Mouse (Mus musculus): ENCODE data around the gene Shisa9. TPM values are rescaled to one million over a fixed set of nuclear protein-coding genes. Genes with fewer than 3 reads are reported as not detected.
"Not testable (repeated sequence)": the region's sequence is repeated elsewhere in the genome, so short reads cannot be mapped to it uniquely, and the experiment has no call there.

Shisa9 gene
- polyA plus RNA-seq (2012; rRNA removed) (0.14 and 0.21 TPM in 2 replicates), polyA plus RNA-seq (2014; fragmentation: Nextera tagmentation; extraction: Ambion mirVana) (0.27 and 0.30 TPM in 2 replicates)

DNA sequence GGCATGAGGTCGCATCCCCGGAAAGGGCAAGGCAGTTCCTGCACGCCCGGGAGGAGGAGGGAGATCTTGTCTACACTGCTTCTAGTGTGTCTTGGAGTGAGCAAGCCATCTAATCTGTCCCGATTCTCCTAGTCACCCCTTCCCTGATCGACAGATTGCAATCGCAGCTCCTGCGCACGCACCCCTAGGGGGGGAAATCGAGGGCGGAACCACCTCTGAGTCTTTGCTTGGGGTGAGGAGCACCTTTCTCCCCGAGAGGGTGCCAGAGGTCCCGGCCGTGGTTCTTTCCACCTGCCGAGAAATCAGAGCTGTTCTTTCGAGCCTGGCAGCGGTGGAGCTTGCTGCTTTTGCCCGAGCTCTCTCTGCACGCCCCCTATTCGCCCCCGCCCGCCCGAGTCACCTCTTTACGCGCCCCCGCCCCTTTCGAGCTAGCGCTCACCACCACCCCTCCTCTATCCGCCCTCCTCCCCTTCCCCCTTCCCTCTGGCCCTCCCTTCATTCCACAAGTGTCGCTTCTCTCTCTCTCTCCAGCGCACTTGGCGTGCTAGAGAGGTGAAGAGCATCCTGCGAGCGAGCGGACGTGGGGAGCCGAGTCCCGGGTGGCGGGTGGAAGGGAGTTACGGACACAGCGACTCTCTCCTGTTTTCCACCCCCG is at the start of gene Shisa9:
Shisa9 (plus strand) TSS at position 498 of the 655 bp plus-strand sequence.
- ATAC-seq (ENCODE audit: insufficient read depth), result no peak

DNA sequence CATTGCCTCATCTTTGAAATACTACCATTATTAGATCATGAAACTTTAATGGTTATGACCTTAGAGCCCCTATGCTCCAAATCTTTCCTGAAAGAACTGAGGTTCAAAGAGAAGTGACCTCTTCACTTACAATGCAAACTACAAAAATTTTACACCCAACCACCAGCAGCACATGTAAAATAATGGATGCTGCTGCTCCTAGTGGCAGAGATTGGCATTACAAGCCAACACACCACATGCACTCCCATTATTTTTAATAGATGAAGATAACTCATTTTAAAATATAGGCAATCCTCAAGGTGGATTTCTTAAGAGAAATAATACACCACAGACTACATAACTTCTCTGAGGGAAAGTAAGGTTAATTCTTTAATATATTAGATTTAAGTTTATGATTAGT is 43.4 kb upstream of the Shisa9 start:
- no peak overlapping the region for H3K27ac ChIP-seq
- no peak overlapping the region for H3K4me3 ChIP-seq (ENCODE audit: insufficient read depth in 1 of 2, low read depth in 2 of 2, low read length in 2 of 2)
- no peaks in the 10 kb centered on the region for H3K9me3 ChIP-seq (ENCODE audit: control insufficient read depth, low read length)
- H3K4me1 ChIP-seq (replicated peaks; ENCODE audit: control insufficient read depth in 2 of 2, insufficient read depth in 2 of 2, low read length in 1 of 2), result no peaks in the 10 kb centered on the region
- no peaks in the 10 kb centered on the region for H3K27me3 ChIP-seq (ENCODE audit: control insufficient read depth, insufficient read depth, low read length)
- no peak for ATAC-seq (ENCODE audit: insufficient read depth)
- TF ChIP-seq EP300 (IDR thresholded peaks at IDR 0.05; ENCODE audit: low read depth) (no peak), CTCF (IDR thresholded peaks at IDR 0.05; ENCODE audit: low read depth) (peak; percentile 74)
- DNase-seq (ENCODE audit: low read depth in 3 of 3, low spot score in 3 of 3), result peak in 1 of 3 experiments; percentile 17
- H3K36me3 ChIP-seq (replicated peaks; ENCODE audit: control insufficient read depth, insufficient read depth, low read depth), result no peaks in the 10 kb centered on the region
- H3K4me2 ChIP-seq (ENCODE audit: low read depth), result no peak overlapping the region
- H3K9ac ChIP-seq (replicated peaks), result no peak overlapping the region

More for the DNA sequence above, at the start of gene Shisa9:
- no peak within 1 kb of the TSS for H3K27ac ChIP-seq
- no peak within 1 kb of the TSS for H3K9ac ChIP-seq (replicated peaks)
- H3K4me2 ChIP-seq (ENCODE audit: low read depth), result peak within 1 kb of the TSS; percentile 46
- no peaks in the 10 kb centered on the region for H3K4me1 ChIP-seq (replicated peaks; ENCODE audit: control insufficient read depth in 2 of 2, insufficient read depth in 2 of 2, low read length in 1 of 2)
- peaks cover 57% of the 10 kb centered on the region for H3K27me3 ChIP-seq (ENCODE audit: control insufficient read depth, insufficient read depth, low read length)
- peak within 1 kb of the TSS; percentile 24 to 40; a peak in 3 of 4 replicates for H3K4me3 ChIP-seq (ENCODE audit: insufficient read depth in 1 of 2, low read depth in 2 of 2, low read length in 2 of 2)
- under 1% methylated on average over 41 of the region's 42 CpGs for WGBS (ENCODE audit: insufficient replicate concordance)
- no peaks in the 10 kb centered on the region for H3K9me3 ChIP-seq (ENCODE audit: control insufficient read depth, low read length)
- no peak for DNase-seq (ENCODE audit: low read depth in 3 of 3, low spot score in 3 of 3)
- TF ChIP-seq CTCF (IDR thresholded peaks at IDR 0.05; ENCODE audit: low read depth) (no peak), EP300 (IDR thresholded peaks at IDR 0.05; ENCODE audit: low read depth) (no peak)
- no peaks in the 10 kb centered on the region for H3K36me3 ChIP-seq (replicated peaks; ENCODE audit: control insufficient read depth, insufficient read depth, low read depth)

DNA sequence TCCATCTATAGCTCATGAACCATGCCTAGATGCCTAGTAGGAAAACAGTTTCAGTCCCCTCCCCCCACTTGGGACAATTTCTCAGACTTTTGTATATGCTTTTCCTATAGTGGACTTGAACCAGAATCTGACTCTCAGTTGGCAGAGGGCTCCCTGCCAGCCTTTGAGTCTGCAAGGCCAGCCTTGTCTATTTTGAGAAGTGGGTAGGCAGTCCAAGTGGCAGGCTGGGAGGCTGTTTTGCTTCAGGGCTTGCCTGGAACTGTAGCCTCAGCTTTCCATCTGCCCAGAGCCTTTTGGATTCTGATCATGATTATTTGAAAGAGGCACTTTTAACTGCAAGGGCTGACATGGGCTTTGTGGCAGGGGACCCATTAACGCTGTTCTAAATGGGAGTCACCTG is 23.2 kb upstream of the Shisa9 start:
- ATAC-seq (ENCODE audit: insufficient read depth) (no peak), DNase-seq (ENCODE audit: low read depth in 3 of 3, low spot score in 3 of 3) (no peak)
- H3K4me2 ChIP-seq (ENCODE audit: low read depth), result no peak overlapping the region
- H3K9ac ChIP-seq (replicated peaks), result no peak overlapping the region
- no peaks in the 10 kb centered on the region for H3K27me3 ChIP-seq (ENCODE audit: control insufficient read depth, insufficient read depth, low read length)
- 78% methylated on average over 1 of the region's 1 CpGs for WGBS (ENCODE audit: insufficient replicate concordance)
- TF ChIP-seq EP300 (IDR thresholded peaks at IDR 0.05; ENCODE audit: low read depth), result no peak
- no peak for TF ChIP-seq CTCF (IDR thresholded peaks at IDR 0.05; ENCODE audit: low read depth)
- H3K9me3 ChIP-seq (ENCODE audit: control insufficient read depth, low read length), result no peaks in the 10 kb centered on the region
- no peaks in the 10 kb centered on the region for H3K36me3 ChIP-seq (replicated peaks; ENCODE audit: control insufficient read depth, insufficient read depth, low read depth)
- no peak overlapping the region for H3K4me3 ChIP-seq (ENCODE audit: insufficient read depth in 1 of 2, low read depth in 2 of 2, low read length in 2 of 2)
- no peaks in the 10 kb centered on the region for H3K4me1 ChIP-seq (replicated peaks; ENCODE audit: control insufficient read depth in 2 of 2, insufficient read depth in 2 of 2, low read length in 1 of 2)
- H3K27ac ChIP-seq, result no peak overlapping the region

DNA sequence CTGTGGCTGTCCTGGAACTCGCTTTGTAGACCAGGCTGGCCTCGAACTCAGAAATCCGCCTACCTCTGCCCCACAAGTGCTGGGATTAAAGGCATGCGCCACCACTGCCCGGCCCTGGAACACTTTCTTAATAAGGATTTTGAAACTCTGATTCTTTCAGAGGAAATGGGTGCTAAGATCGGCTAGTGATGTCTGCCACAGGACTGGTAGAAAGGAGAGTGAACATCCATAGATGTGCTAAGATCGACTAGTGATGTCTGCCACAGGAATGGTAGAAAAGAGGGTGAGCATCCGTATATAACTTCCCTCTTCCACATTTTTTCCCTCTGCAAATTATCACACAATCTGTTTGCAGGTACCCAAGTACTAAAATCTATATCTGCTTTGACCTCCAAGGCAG is 17.9 kb upstream of the Shisa9 start:
- Histone ChIP-seq H3K27ac (no peak overlapping the region), H3K4me1 (replicated peaks; ENCODE audit: control insufficient read depth in 2 of 2, insufficient read depth in 2 of 2, low read length in 1 of 2) (no peaks in the 10 kb centered on the region), H3K9me3 (ENCODE audit: control insufficient read depth, low read length) (no peaks in the 10 kb centered on the region), H3K9ac (replicated peaks) (no peak overlapping the region), H3K27me3 (ENCODE audit: control insufficient read depth, insufficient read depth, low read length) (no peaks in the 10 kb centered on the region), H3K36me3 (replicated peaks; ENCODE audit: control insufficient read depth, insufficient read depth, low read depth) (no peaks in the 10 kb centered on the region), H3K4me2 (ENCODE audit: low read depth) (no peak overlapping the region), H3K4me3 (ENCODE audit: insufficient read depth in 1 of 2, low read depth in 2 of 2, low read length in 2 of 2) (no peak overlapping the region)
- 66% methylated on average over 8 of the region's 8 CpGs for WGBS (ENCODE audit: insufficient replicate concordance)
- TF ChIP-seq EP300 (IDR thresholded peaks at IDR 0.05; ENCODE audit: low read depth) (no peak), CTCF (IDR thresholded peaks at IDR 0.05; ENCODE audit: low read depth) (no peak)
- ATAC-seq (ENCODE audit: insufficient read depth) (no peak), DNase-seq (ENCODE audit: low read depth in 3 of 3, low spot score in 3 of 3) (no peak)

DNA sequence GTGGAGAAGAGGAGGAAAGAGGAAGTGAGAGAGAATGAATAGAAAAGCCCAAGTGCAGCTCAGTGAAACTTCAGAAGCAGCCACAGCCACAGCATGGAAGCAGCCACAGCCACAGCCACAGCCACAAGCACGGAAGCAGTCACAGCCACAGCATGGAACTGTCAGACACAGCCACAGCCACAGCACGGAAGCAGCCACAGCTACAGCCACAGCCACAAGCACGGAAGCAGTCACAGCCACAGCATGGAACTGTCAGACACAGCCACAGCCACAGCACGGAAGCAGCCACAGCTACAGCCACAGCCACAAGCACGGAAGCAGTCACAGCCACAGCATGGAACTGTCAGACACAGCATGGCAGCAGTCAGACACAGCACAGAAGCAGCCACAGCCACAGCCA is 17.1 kb upstream of the Shisa9 start:
- H3K4me1 ChIP-seq (replicated peaks; ENCODE audit: control insufficient read depth in 2 of 2, insufficient read depth in 2 of 2, low read length in 1 of 2); H3K9ac ChIP-seq (replicated peaks); H3K9me3 ChIP-seq (ENCODE audit: control insufficient read depth, low read length); ATAC-seq (ENCODE audit: insufficient read depth); H3K4me3 ChIP-seq (ENCODE audit: insufficient read depth in 1 of 2, low read depth in 2 of 2, low read length in 2 of 2); H3K4me2 ChIP-seq (ENCODE audit: low read depth); H3K27ac ChIP-seq; DNase-seq (ENCODE audit: low read depth in 3 of 3, low spot score in 3 of 3); H3K36me3 ChIP-seq (replicated peaks; ENCODE audit: control insufficient read depth, insufficient read depth, low read depth); H3K27me3 ChIP-seq (ENCODE audit: control insufficient read depth, insufficient read depth, low read length): not testable (repeated sequence)
- 30% methylated on average over 3 of the region's 5 CpGs for WGBS (ENCODE audit: insufficient replicate concordance)

Data from liver, embryonic 14.5 days (tissue).